Mouse (Mus musculus): ENCODE data around the gene Cyb561a3.

- TF ChIP-seq USF1 (IDR thresholded peaks at IDR 0.05; ENCODE audit: low read depth), result no peak
- no peak for TF ChIP-seq POLR2A (IDR thresholded peaks at IDR 0.05; ENCODE audit: insufficient read length, low read depth)
Observed at GRCm38 (mm10) chr19:10580102-10580501, 3.1 kb downstream of the Cyb561a3 start.

Measured in myocyte (in vitro differentiated cells).